9 mouse cellular contexts compared by ENCODE assay signal in genomic region chr1:86363671-86364070, GRCm38 (mm10). TPM values are rescaled to one million over a fixed set of nuclear protein-coding genes. Genes with fewer than 3 reads are reported as not detected.
DNase-seq lines count a peak whose midpoint lies in the region; ATAC-seq and TF ChIP-seq lines count a peak whose summit lies in the region.
"Had no signal": no experiment of that assay in that cellular context is flagged by ENCODE, and none has a peak within 500 bp of the region (broad histone marks: within the 10 kb centered on the region; RNA-seq: fewer than 3 reads in every experiment).

No protein-coding gene starts in this region.

- no peaks in the 10 kb centered on the region for H3K27me3 ChIP-seq in limb, embryonic 14.5 days (ENCODE audit: control insufficient read depth, insufficient read depth, low read length)
- H3K27me3 ChIP-seq in limb, embryonic 10.5 days (ENCODE audit: low read depth, poor library complexity, severe bottlenecking) = no peaks in the 10 kb centered on the region
- H3K27me3 ChIP-seq: limb, embryonic 13.5 days; neural tube, embryonic 13.5 days had no signal

- WGBS in limb, embryonic 14.5 days = 25% methylated on average over 6 of the region's 6 CpGs
- 13% methylated on average over 6 of the region's 6 CpGs for WGBS in limb, embryonic 10.5 days
- 25% methylated on average over 6 of the region's 6 CpGs for WGBS in bone marrow, adult 2 months

- DNase-seq in limb, embryonic 14.5 days (ENCODE audit: low spot score) = peak; percentile 56
- DNase-seq in limb, embryonic 10.5 days (ENCODE audit: low spot score) = no peak
- no peak for DNase-seq in ES-E14 (ENCODE audit: low read depth, low spot score)
- peak; percentile 18 for DNase-seq in lung, postnatal 25 days (ENCODE audit: low spot score)
- no peak for DNase-seq in cerebellum, adult 9-10 months

- peak; percentile 38 for TF ChIP-seq CTCF in bone marrow, adult 2 months (IDR thresholded peaks at IDR 0.05; ENCODE audit: control insufficient read depth, insufficient read depth, low read length)

- no peak overlapping the region for H3K27ac ChIP-seq in limb, embryonic 14.5 days (replicated peaks; ENCODE audit: low read depth, low read length)
- no peak overlapping the region for H3K27ac ChIP-seq in limb, embryonic 10.5 days
- H3K27ac ChIP-seq in ES-E14 (ENCODE audit: insufficient read depth, low read depth, low read length, poor library complexity, severe bottlenecking) = no peak overlapping the region
- H3K27ac ChIP-seq in bone marrow, adult 2 months (ENCODE audit: control insufficient read depth, insufficient read depth, low read depth, low read length, poor library complexity) = no peak overlapping the region
- H3K27ac ChIP-seq: limb, embryonic 13.5 days; neural tube, embryonic 13.5 days had no signal

- no peak for ATAC-seq in limb, embryonic 14.5 days (ENCODE audit: low FRiP score, low read depth)
- ATAC-seq in frontal cortex, adult (ENCODE audit: low TSS enrichment) = no peak

- H3K9me3 ChIP-seq in limb, embryonic 14.5 days (ENCODE audit: control insufficient read depth, low read length) = no peaks in the 10 kb centered on the region
- H3K9me3 ChIP-seq in limb, embryonic 10.5 days (replicated peaks) = no peaks in the 10 kb centered on the region
- H3K9me3 ChIP-seq in ES-E14 (ENCODE audit: control insufficient read depth, insufficient read depth, low read depth, low read length) = no peaks in the 10 kb centered on the region
- H3K9me3 ChIP-seq: limb, embryonic 13.5 days; neural tube, embryonic 13.5 days had no signal

- no peaks in the 10 kb centered on the region for H3K36me3 ChIP-seq in limb, embryonic 14.5 days (ENCODE audit: control insufficient read depth, insufficient read depth, low read length)
- no peaks in the 10 kb centered on the region for H3K36me3 ChIP-seq in limb, embryonic 10.5 days
- no peaks in the 10 kb centered on the region; the same call in 1 of the 2 replicates for H3K36me3 ChIP-seq in ES-E14 (ENCODE audit: control insufficient read depth, insufficient read depth, low read length, poor library complexity, severe bottlenecking)
- H3K36me3 ChIP-seq: limb, embryonic 13.5 days; neural tube, embryonic 13.5 days had no signal

- no peak for TF ChIP-seq POLR2A in limb, embryonic 14.5 days (IDR thresholded peaks at IDR 0.05; ENCODE audit: borderline replicate concordance, extremely low read depth, insufficient read depth, insufficient read length)
- TF ChIP-seq POLR2A in bone marrow, adult 2 months (IDR thresholded peaks at IDR 0.05; ENCODE audit: borderline replicate concordance, control insufficient read depth, low read depth, low read length) = no peak

- H3K4me3 ChIP-seq in limb, embryonic 14.5 days (replicated peaks; ENCODE audit: low read length) = no peak overlapping the region
- H3K4me3 ChIP-seq in limb, embryonic 10.5 days = no peak overlapping the region
- H3K4me3 ChIP-seq in ES-E14 (ENCODE audit: insufficient read depth in 1 of 2, low read depth in 1 of 2, low read length in 2 of 2, poor library complexity in 1 of 2, severe bottlenecking in 1 of 2) = no peak overlapping the region
- H3K4me3 ChIP-seq in bone marrow, adult 2 months (replicated peaks; ENCODE audit: control insufficient read depth, low read depth, low read length) = no peak overlapping the region
- H3K4me3 ChIP-seq: limb, embryonic 13.5 days; neural tube, embryonic 13.5 days had no signal

- no peak overlapping the region for H3K4me2 ChIP-seq in limb, embryonic 14.5 days (replicated peaks; ENCODE audit: low read depth, low read length, severe bottlenecking)
- H3K4me2 ChIP-seq: limb, embryonic 13.5 days; neural tube, embryonic 13.5 days had no signal

- H3K4me1 ChIP-seq in limb, embryonic 14.5 days (ENCODE audit: control insufficient read depth, insufficient read depth, low read length) = peaks cover 11% of the 10 kb centered on the region; the same call in 1 of the 2 replicates
- peaks cover 16% of the 10 kb centered on the region for H3K4me1 ChIP-seq in limb, embryonic 10.5 days
- H3K4me1 ChIP-seq in ES-E14 (ENCODE audit: control insufficient read depth in 2 of 2, insufficient read depth in 2 of 2, low read length in 2 of 2, poor library complexity in 1 of 2) = peaks cover 1 to 6% of the 10 kb centered on the region in 2 experiments; a peak in 1 of 4 replicates
- peaks cover 2% of the 10 kb centered on the region; the same call in 1 of the 2 replicates for H3K4me1 ChIP-seq in bone marrow, adult 2 months (ENCODE audit: control insufficient read depth, insufficient read depth, low read length)

- no peak overlapping the region for H3K9ac ChIP-seq in limb, embryonic 14.5 days (ENCODE audit: low read depth, low read length, severe bottlenecking)
- peak overlapping the region; percentile 38; the same call in 1 of the 2 replicates for H3K9ac ChIP-seq in ES-E14 (ENCODE audit: insufficient read depth, low read depth, low read length, poor library complexity, severe bottlenecking)
- H3K9ac ChIP-seq: limb, embryonic 13.5 days; neural tube, embryonic 13.5 days had no signal

- in situ Hi-C loops in ES-E14 (cut with MboI; ENCODE audit: low sequenced_read_pairs in 2 of 2, unreplicated experiment in 2 of 2) = no loop called here

TF ChIP-seq in ES-E14, 5 proteins besides CTCF, POLR2A, EP300 and RAD21:
- no peak for TF ChIP-seq MAFK (IDR thresholded peaks at IDR 0.05; ENCODE audit: insufficient read depth, low read depth, low read length)

RNA-seq across cellular contexts. Expression of gene Ncl, which starts 4.5 kb away (rescaled TPM):
- polyA plus RNA-seq in limb, embryonic 14.5 days (2012; rRNA removed) = 63.5 and 201 TPM in 2 replicates
- polyA plus RNA-seq in limb, embryonic 14.5 days (2014; fragmentation: Nextera tagmentation; extraction: Ambion mirVana) = 286 and 299 TPM in 2 replicates
- 554 and 638 TPM in 2 replicates for polyA plus RNA-seq in limb, embryonic 10.5 days (2016; fragmentation: Nextera tagmentation; extraction: Ambion mirVana)
- total RNA-seq in ES-E14 (2012; rRNA removed) = 496 and 529 TPM in 2 replicates
- 330 and 503 TPM in 2 replicates for polyA plus RNA-seq in bone marrow, adult 2 months (2011; ENCODE audit: insufficient read depth, insufficient read length, low replicate concordance, missing spikeins)

Comparison
In these comparisons a context has a peak if more than half of its experiments do, and no peak if none do; other contexts are left out.
1. DNase-seq: peak in limb, embryonic 14.5 days (single experiment) and lung, postnatal 25 days (single experiment); none in limb, embryonic 10.5 days (single experiment), ES-E14 (single experiment) and cerebellum, adult 9-10 months (single experiment).